Mouse (Mus musculus) splenic B cell, adult 2 months (primary cell): ENCODE data around the gene Cmtm4.
"Not testable (repeated sequence)": the region's sequence is repeated elsewhere in the genome, so short reads cannot be mapped to it uniquely, and the experiment has no call there.

Experiments
- DNase-seq: peaks from one replicate; pipeline ENCODE4 v3.0.0-alpha.2; 2011; ENCODE audit warnings: low read depth, low spot score
- H3K27me3 ChIP-seq: 2 replicates; pipeline ENCODE4 v1.6.1; 2012; ENCODE audit warnings: mild to moderate bottlenecking, low read length, moderate library complexity, mixed read lengths; ENCODE audit not compliant: control insufficient read depth, poor library complexity, insufficient read depth, severe bottlenecking
- H3K36me3 ChIP-seq: 2 replicates; pipeline ENCODE4 v1.6.1; 2012; ENCODE audit warnings: mild to moderate bottlenecking, low read length, moderate library complexity, mixed read lengths; ENCODE audit not compliant: control insufficient read depth, poor library complexity, insufficient read depth, severe bottlenecking

Cmtm4 gene

DNA sequence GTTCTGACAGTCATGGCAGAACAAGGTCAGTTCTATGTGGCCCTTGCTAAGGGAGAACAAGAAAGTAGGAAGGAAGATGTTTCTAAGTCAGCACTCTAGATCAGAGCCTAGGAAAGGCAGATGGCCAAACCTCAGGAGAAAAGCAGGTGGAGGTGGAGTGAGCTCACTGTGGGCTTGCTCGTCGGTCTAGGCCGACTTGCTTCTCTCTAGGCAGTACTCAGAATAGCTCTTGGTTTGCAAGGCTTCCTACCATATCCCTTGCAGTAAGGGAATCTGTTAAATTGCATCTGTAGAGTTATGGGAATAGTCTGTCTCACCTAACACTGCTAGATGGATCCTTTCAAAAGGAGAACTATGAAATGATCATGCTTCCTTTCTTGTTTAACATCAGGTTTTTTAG lies 83.6 kb downstream of the Cmtm4 start:
- H3K36me3 ChIP-seq, DNase-seq: not testable (repeated sequence)

GRCm38 (mm10) chr8:104309441-104310155 lies 86.0 kb downstream of the Cmtm4 start, which contains the start of the genes Gm45711 and Cmtm1:
Gene Gm45711 (minus strand): TSS chr8:104310081.
Gene Cmtm1 (minus strand): TSS chr8:104310145.
- H3K36me3 ChIP-seq, DNase-seq, H3K27me3 ChIP-seq: not testable (repeated sequence)

More for the DNA sequence above, 83.6 kb downstream of the Cmtm4 start:
- H3K27me3 ChIP-seq = not testable (repeated sequence)

DNA sequence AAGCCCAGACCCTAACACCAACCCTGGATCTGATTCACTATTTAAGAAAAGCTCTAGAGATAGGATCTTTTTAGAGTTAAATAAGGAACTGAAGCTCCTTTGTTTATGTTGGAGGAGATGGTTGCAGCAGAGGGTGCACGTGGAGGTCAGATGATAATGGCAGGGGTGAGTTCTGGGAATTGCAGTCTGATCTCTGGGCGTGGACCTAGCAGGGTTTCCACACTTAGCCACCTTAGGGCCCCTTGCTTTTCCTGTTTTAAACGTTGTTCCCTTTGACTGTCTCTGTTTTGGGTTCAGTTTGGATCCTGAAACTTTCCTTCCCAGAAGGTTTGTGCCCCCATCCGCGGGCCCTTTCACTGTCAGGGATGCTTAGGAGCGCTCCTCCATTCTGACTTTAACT lies 87.3 kb downstream of the Cmtm4 start:
- H3K27me3 ChIP-seq, DNase-seq, H3K36me3 ChIP-seq: not testable (repeated sequence)

DNA sequence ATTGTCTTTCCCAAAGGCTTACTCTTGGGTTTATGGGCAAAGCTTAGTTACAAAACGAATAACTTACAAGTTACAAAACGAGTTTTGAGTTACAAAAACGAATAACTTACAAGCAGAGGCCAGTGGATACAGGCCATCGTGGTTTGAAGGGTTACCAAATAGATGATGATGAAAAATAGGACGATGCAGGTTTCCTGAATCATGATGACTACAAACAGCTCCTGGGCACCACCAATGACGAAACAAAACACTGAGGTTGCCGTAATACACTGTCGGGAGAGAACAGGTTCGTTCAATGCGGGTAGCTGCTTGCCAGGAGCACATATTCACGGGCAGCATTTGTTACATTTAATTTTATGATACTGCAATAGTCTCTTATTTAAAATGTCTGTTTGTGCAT lies 90.6 kb downstream of the Cmtm4 start:
- Histone ChIP-seq H3K27me3 (no peaks in the 10 kb centered on the region), H3K36me3 (no peaks in the 10 kb centered on the region)
- no peak for DNase-seq

GRCm38 (mm10) chr8:104302536-104302935 lies 93.1 kb downstream of the Cmtm4 start:
- DNase-seq, H3K27me3 ChIP-seq, H3K36me3 ChIP-seq: not testable (repeated sequence)

DNA sequence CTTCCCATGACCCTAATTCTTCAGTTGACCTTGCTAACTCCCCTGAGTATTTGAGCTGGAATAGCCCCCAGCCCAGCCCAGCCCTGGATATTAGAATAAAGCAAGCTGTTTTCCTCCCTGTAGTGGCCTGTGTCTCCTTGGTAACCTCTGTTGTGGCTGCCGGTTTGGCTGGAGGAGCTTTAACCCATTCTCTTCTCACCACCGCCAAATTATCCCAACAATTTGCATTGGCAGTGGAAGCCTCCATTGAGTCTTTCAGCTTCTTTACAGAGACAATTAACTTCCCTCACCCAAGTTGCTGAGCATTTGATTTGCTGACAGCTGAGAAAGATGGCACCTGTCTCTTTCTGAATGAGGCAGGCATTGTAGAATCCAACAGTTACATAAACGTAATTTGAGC lies 94.0 kb downstream of the Cmtm4 start:
- DNase-seq = not testable (repeated sequence)

More for the DNA sequence above, 94.0 kb downstream of the Cmtm4 start:
- not testable (repeated sequence) for H3K36me3 ChIP-seq, H3K27me3 ChIP-seq
